Mouse (Mus musculus) MN1 (cell line): ENCODE data around the gene Gm10118.

Source experiments
- DNase-seq: peaks from one replicate; pipeline ENCODE4 v3.0.0-alpha.2; 2016; ENCODE audit warnings: low spot score

The Gm10118 gene

GRCm38 (mm10) chr10:63927334-63927733 is at the start of gene Gm10118:
Gm10118 (minus strand) TSS chr10:63927434.
- no peak for DNase-seq

- no peak for DNase-seq
Observed at GRCm38 (mm10) chr10:63972300-63972699, 45.1 kb upstream of the Gm10118 start.

- peak; percentile 7 for DNase-seq
Observed at GRCm38 (mm10) chr10:63954308-63954930, 27.2 kb upstream of the Gm10118 start.

- no peak for DNase-seq
Observed at GRCm38 (mm10) chr10:63951481-63951880, 24.2 kb upstream of the Gm10118 start.

GRCm38 (mm10) chr10:63950867-63951266 is 23.6 kb upstream of the Gm10118 start:
- no peak for DNase-seq

- no peak for DNase-seq
Observed at GRCm38 (mm10) chr10:63947266-63947665, 20.0 kb upstream of the Gm10118 start.

GRCm38 (mm10) chr10:63945534-63945933 is 18.3 kb upstream of the Gm10118 start:
- DNase-seq, result no peak

- no peak for DNase-seq
Observed at GRCm38 (mm10) chr10:63933946-63934345, 6.7 kb upstream of the Gm10118 start.

GRCm38 (mm10) chr10:63908878-63909277 is 18.4 kb downstream of the Gm10118 start:
- no peak for DNase-seq

GRCm38 (mm10) chr10:63899891-63900290 is 27.3 kb downstream of the Gm10118 start:
- DNase-seq, result no peak

GRCm38 (mm10) chr10:63894612-63895011 is 32.6 kb downstream of the Gm10118 start:
- DNase-seq, result no peak

GRCm38 (mm10) chr10:63886449-63887088 is 40.7 kb downstream of the Gm10118 start:
- DNase-seq, result no peak

- no peak for DNase-seq
Observed at GRCm38 (mm10) chr10:63880462-63880903, 46.8 kb downstream of the Gm10118 start.
